Mouse (Mus musculus) embryonic facial prominence, embryonic 11.5 days (tissue): ENCODE results near the gene Rybp. TPM values are rescaled to one million over a fixed set of nuclear protein-coding genes. Genes with fewer than 3 reads are reported as not detected.

Experiments
- ATAC-seq: fragments of 200-750 bp; cut with Nextera tagmentation; replicated peaks from 2 replicates; pipeline ENCODE4 v1.8.0; 2017; ENCODE audit warnings: low read depth; ENCODE audit not compliant: insufficient number of reproducible peaks, low FRiP score, low TSS enrichment
- DNase-seq: peaks from one replicate; pipeline ENCODE4 v3.0.0-alpha.2; 2015; ENCODE audit warnings: low spot score
- H3K27ac ChIP-seq: fragments of 300-500 bp; sonication (generic); replicated peaks from 2 replicates; pipeline ENCODE4 v1.5.1; 2014; ENCODE audit warnings: mild to moderate bottlenecking, low read depth, low read length, control low read depth
- H3K27me3 ChIP-seq: fragments of 300-500 bp; sonication (generic); 2 replicates; pipeline ENCODE4 v1.6.1; 2014; ENCODE audit warnings: mild to moderate bottlenecking, low read length, moderate library complexity, mixed read lengths; ENCODE audit not compliant: control insufficient read depth, insufficient read depth
- H3K36me3 ChIP-seq: fragments of 300-500 bp; sonication (generic); replicated peaks from 2 replicates; pipeline ENCODE4 v1.6.1; 2014; ENCODE audit warnings: low read depth, mild to moderate bottlenecking, low read length, moderate library complexity, mixed read lengths; ENCODE audit not compliant: control insufficient read depth, insufficient read depth
- H3K4me1 ChIP-seq: fragments of 300-500 bp; sonication (generic); 2 replicates; pipeline ENCODE4 v1.6.1; 2014; ENCODE audit warnings: low read length, mixed read lengths; ENCODE audit not compliant: control insufficient read depth, insufficient read depth
- H3K4me2 ChIP-seq: fragments of 300-500 bp; sonication (generic); 2 replicates; pipeline ENCODE4 v1.6.1; 2014; ENCODE audit warnings: low read depth, mild to moderate bottlenecking, control low read depth, low read length, moderate library complexity
- H3K4me3 ChIP-seq: fragments of 300-500 bp; sonication (generic); 2 replicates; pipeline ENCODE4 v1.5.1; 2014; ENCODE audit warnings: low read depth, low read length, control low read depth
- H3K9ac ChIP-seq: fragments of 300-500 bp; sonication (generic); replicated peaks from 2 replicates; pipeline ENCODE4 v1.6.1; 2014; ENCODE audit warnings: mild to moderate bottlenecking, control low read depth, low read length
- H3K9me3 ChIP-seq: fragments of 300-500 bp; sonication (generic); replicated peaks from 2 replicates; pipeline ENCODE4 v1.6.1; 2016; ENCODE audit warnings: mild to moderate bottlenecking, low read length, inconsistent platforms, mixed read lengths; ENCODE audit not compliant: control insufficient read depth
- WGBS: fragments of 180-500 bp; shearing (Covaris S2); extraction: QIAGEN DNeasy Blood & Tissue Kit; methylation state at CpG from one replicate; pipeline ENCODE4 v1.1.7; 2014; 5-methylcytosine and 5-hydroxymethylcytosine counted together
- polyA plus RNA-seq: library from polyadenylated mRNA; unstranded; fragments of >200 nt; fragmentation: Nextera tagmentation; extraction: Ambion mirVana; gene quantifications from 2 replicates; pipeline ENCODE4 v1.2.1, GENCODE M21; 2014

The Rybp gene
- polyA plus RNA-seq, 1 experiment from 2014 or later = 15.2 TPM

GRCm38 (mm10) chr6:100301410-100302108, 14.3 kb upstream of the Rybp start:
- ATAC-seq (0 out of 2 replicates have a peak, but pooled peaks have one; percentile 34), DNase-seq (no peak)
- Histone ChIP-seq H3K9ac (no peak overlapping the region), H3K4me1 (no peaks in the 10 kb centered on the region), H3K27ac (no peak overlapping the region), H3K9me3 (no peaks in the 10 kb centered on the region), H3K4me2 (no peak overlapping the region), H3K27me3 (no peaks in the 10 kb centered on the region), H3K36me3 (no peaks in the 10 kb centered on the region), H3K4me3 (no peak overlapping the region)
- 55% methylated on average over 8 of the region's 8 CpGs for WGBS

GRCm38 (mm10) chr6:100300831-100301230, 13.5 kb upstream of the Rybp start:
- no peak overlapping the region for H3K9ac ChIP-seq
- H3K27me3 ChIP-seq = no peaks in the 10 kb centered on the region
- no peaks in the 10 kb centered on the region for H3K36me3 ChIP-seq
- no peak overlapping the region for H3K27ac ChIP-seq
- 10% methylated on average over 3 of the region's 3 CpGs for WGBS
- H3K4me1 ChIP-seq = no peaks in the 10 kb centered on the region
- H3K4me3 ChIP-seq = no peak overlapping the region
- DNase-seq (peak; percentile 66), ATAC-seq (no peak)
- no peak overlapping the region for H3K4me2 ChIP-seq
- no peaks in the 10 kb centered on the region for H3K9me3 ChIP-seq

- no peaks in the 10 kb centered on the region for H3K9me3 ChIP-seq
- no peak overlapping the region for H3K4me3 ChIP-seq
- 60% methylated on average over 4 of the region's 4 CpGs for WGBS
- ATAC-seq = no peak
- no peaks in the 10 kb centered on the region for H3K36me3 ChIP-seq
- no peak for DNase-seq
- no peak overlapping the region for H3K27ac ChIP-seq
- H3K4me1 ChIP-seq = no peaks in the 10 kb centered on the region
- no peak overlapping the region for H3K9ac ChIP-seq
- no peaks in the 10 kb centered on the region for H3K27me3 ChIP-seq
- H3K4me2 ChIP-seq = no peak overlapping the region
Measured at GRCm38 (mm10) chr6:100298945-100299344, 11.7 kb upstream of the Rybp start.

- WGBS = 85% methylated on average over 8 of the region's 8 CpGs
- no peak for DNase-seq
- Histone ChIP-seq H3K27me3 (no peaks in the 10 kb centered on the region), H3K4me3 (no peak overlapping the region), H3K4me2 (no peak overlapping the region), H3K4me1 (no peaks in the 10 kb centered on the region), H3K36me3 (no peaks in the 10 kb centered on the region), H3K9ac (no peak overlapping the region), H3K9me3 (no peaks in the 10 kb centered on the region), H3K27ac (no peak overlapping the region)
- ATAC-seq = no peak
Measured at GRCm38 (mm10) chr6:100297536-100297935, 10.3 kb upstream of the Rybp start.

- 88% methylated on average over 6 of the region's 6 CpGs for WGBS
- no peaks in the 10 kb centered on the region for H3K36me3 ChIP-seq
- ATAC-seq (no peak), DNase-seq (no peak)
- no peak overlapping the region for H3K4me3 ChIP-seq
- no peak overlapping the region for H3K27ac ChIP-seq
- H3K4me1 ChIP-seq = peaks cover 2% of the 10 kb centered on the region; the same call in 1 of the 2 replicates
- no peak overlapping the region for H3K4me2 ChIP-seq
- no peaks in the 10 kb centered on the region for H3K9me3 ChIP-seq
- H3K9ac ChIP-seq = no peak overlapping the region
- H3K27me3 ChIP-seq = 0 out of 2 replicates have a peak, but pooled peaks cover 2% of the 10 kb centered on the region
Measured at GRCm38 (mm10) chr6:100292411-100292810, 5.1 kb upstream of the Rybp start.

GRCm38 (mm10) chr6:100289058-100289457, 1.8 kb upstream of the Rybp start:
- 74% methylated on average over 5 of the region's 5 CpGs for WGBS
- Histone ChIP-seq H3K27ac (no peak overlapping the region), H3K27me3 (0 out of 2 replicates have a peak, but pooled peaks cover 2% of the 10 kb centered on the region), H3K4me2 (no peak overlapping the region), H3K36me3 (no peaks in the 10 kb centered on the region), H3K9ac (no peak overlapping the region), H3K4me3 (no peak overlapping the region), H3K4me1 (peaks cover 2% of the 10 kb centered on the region; the same call in 1 of the 2 replicates), H3K9me3 (no peaks in the 10 kb centered on the region)
- ATAC-seq (no peak), DNase-seq (no peak)

GRCm38 (mm10) chr6:100288730-100289035, 1.4 kb upstream of the Rybp start:
- Histone ChIP-seq H3K4me3 (no peak overlapping the region), H3K4me2 (no peak overlapping the region; the same call in 1 of the 2 replicates), H3K9me3 (no peaks in the 10 kb centered on the region)

GRCm38 (mm10) chr6:100288016-100288729, 888 bp upstream of the Rybp start:
- peak; percentile 12; the same call in 1 of the 2 replicates for ATAC-seq
- H3K27me3 ChIP-seq = 0 out of 2 replicates have a peak, but pooled peaks cover 2% of the 10 kb centered on the region
- peak overlapping the region; percentile 95 for H3K4me2 ChIP-seq
- H3K9me3 ChIP-seq = no peaks in the 10 kb centered on the region
- WGBS = 2% methylated on average over 23 of the region's 23 CpGs
- H3K4me1 ChIP-seq = peaks cover 2% of the 10 kb centered on the region; the same call in 1 of the 2 replicates
- H3K4me3 ChIP-seq = peak overlapping the region; percentile 78
- H3K9ac ChIP-seq = peak overlapping the region; percentile 74
- H3K36me3 ChIP-seq = no peaks in the 10 kb centered on the region
- DNase-seq = no peak
- H3K27ac ChIP-seq = peak overlapping the region; percentile 65; the same call in 1 of the 2 replicates

More at GRCm38 (mm10) chr6:100288730-100289035, 1.4 kb upstream of the Rybp start:
- peaks cover 2% of the 10 kb centered on the region; the same call in 1 of the 2 replicates for H3K4me1 ChIP-seq
- WGBS = 45% methylated on average over 4 of the region's 4 CpGs
- H3K9ac ChIP-seq = no peak overlapping the region
- no peak overlapping the region for H3K27ac ChIP-seq
- DNase-seq (no peak), ATAC-seq (no peak)
- H3K27me3 ChIP-seq = 0 out of 2 replicates have a peak, but pooled peaks cover 2% of the 10 kb centered on the region
- H3K36me3 ChIP-seq = no peaks in the 10 kb centered on the region
